In genomic region chr11:83472324-83473234, GRCm38 (mm10) we compare ENCODE assay signal across 7 mouse cellular contexts. TPM values are rescaled to one million over a fixed set of nuclear protein-coding genes. Genes with fewer than 3 reads are reported as not detected.
DNase-seq lines count a peak whose midpoint lies in the region; ATAC-seq lines count a peak whose summit lies in the region.

Gene Taf15 (plus strand): TSS chr11:83473086.

- under 1% methylated on average over 66 of the region's 66 CpGs for WGBS in embryonic facial prominence, embryonic 11.5 days
- under 1% methylated on average over 66 of the region's 66 CpGs for WGBS in limb, embryonic 10.5 days
- WGBS in midbrain, embryonic 13.5 days, result under 1% methylated on average over 66 of the region's 66 CpGs

- peak within 1 kb of the TSS; percentile 48 for H3K4me2 ChIP-seq in embryonic facial prominence, embryonic 11.5 days (ENCODE audit: low read depth, low read length)
- peak within 1 kb of the TSS; percentile 94 for H3K4me2 ChIP-seq in midbrain, embryonic 13.5 days (replicated peaks)

- H3K9ac ChIP-seq in embryonic facial prominence, embryonic 11.5 days (replicated peaks; ENCODE audit: low read length), result peak within 1 kb of the TSS; percentile 94
- H3K9ac ChIP-seq in midbrain, embryonic 13.5 days (replicated peaks), result peak within 1 kb of the TSS; percentile 93

- no peaks in the 10 kb centered on the region for H3K36me3 ChIP-seq in embryonic facial prominence, embryonic 11.5 days (replicated peaks; ENCODE audit: control insufficient read depth, insufficient read depth, low read depth, low read length)
- peaks cover 19% of the 10 kb centered on the region for H3K36me3 ChIP-seq in limb, embryonic 10.5 days
- H3K36me3 ChIP-seq in midbrain, embryonic 13.5 days, result peaks cover 8% of the 10 kb centered on the region

- peak; percentile 97 for ATAC-seq in embryonic facial prominence, embryonic 11.5 days (replicated peaks; ENCODE audit: insufficient number of reproducible peaks, low FRiP score, low TSS enrichment, low read depth)
- peak; percentile 98 for ATAC-seq in granulocyte monocyte progenitor cell, adult 5-6 weeks (replicated peaks; ENCODE audit: poor library complexity, severe bottlenecking)
- ATAC-seq in midbrain, embryonic 13.5 days, result peak; percentile 99

- H3K9me3 ChIP-seq in embryonic facial prominence, embryonic 11.5 days (replicated peaks; ENCODE audit: control insufficient read depth, low read length), result no peaks in the 10 kb centered on the region
- H3K9me3 ChIP-seq in limb, embryonic 10.5 days (replicated peaks), result no peaks in the 10 kb centered on the region
- H3K9me3 ChIP-seq in midbrain, embryonic 13.5 days, result no peaks in the 10 kb centered on the region

- no peaks in the 10 kb centered on the region for H3K4me1 ChIP-seq in embryonic facial prominence, embryonic 11.5 days (ENCODE audit: control insufficient read depth, insufficient read depth, low read length)
- peaks cover 20% of the 10 kb centered on the region for H3K4me1 ChIP-seq in limb, embryonic 10.5 days
- peaks cover 21% of the 10 kb centered on the region for H3K4me1 ChIP-seq in midbrain, embryonic 13.5 days (replicated peaks)

- H3K27ac ChIP-seq in embryonic facial prominence, embryonic 11.5 days (replicated peaks; ENCODE audit: low read depth, low read length), result peak within 1 kb of the TSS; percentile 93
- H3K27ac ChIP-seq in limb, embryonic 10.5 days, result peak within 1 kb of the TSS; percentile 99
- peak within 1 kb of the TSS; percentile 95 for H3K27ac ChIP-seq in midbrain, embryonic 13.5 days

- DNase-seq in adrenal gland, postnatal 14 days, result peak; percentile 99
- peak; percentile 99 for DNase-seq in embryonic facial prominence, embryonic 11.5 days (ENCODE audit: low spot score)
- DNase-seq in kidney, adult 11 months, result peak; percentile 97
- DNase-seq in limb, embryonic 10.5 days (ENCODE audit: low spot score), result peak; percentile 98
- peak; percentile 98 for DNase-seq in spleen, adult 12 weeks (ENCODE audit: low spot score)

- peak within 1 kb of the TSS; percentile 85 for H3K4me3 ChIP-seq in embryonic facial prominence, embryonic 11.5 days (ENCODE audit: low read depth, low read length)
- H3K4me3 ChIP-seq in limb, embryonic 10.5 days, result peak within 1 kb of the TSS; percentile 86
- peak within 1 kb of the TSS; percentile 94 for H3K4me3 ChIP-seq in midbrain, embryonic 13.5 days (replicated peaks)

- H3K27me3 ChIP-seq in embryonic facial prominence, embryonic 11.5 days (ENCODE audit: control insufficient read depth, insufficient read depth, low read length), result no peaks in the 10 kb centered on the region
- H3K27me3 ChIP-seq in limb, embryonic 10.5 days (ENCODE audit: low read depth, poor library complexity, severe bottlenecking), result 0 out of 2 replicates have a peak, but pooled peaks cover 8% of the 10 kb centered on the region
- H3K27me3 ChIP-seq in midbrain, embryonic 13.5 days, result peaks cover 22% of the 10 kb centered on the region; the same call in 1 of the 2 replicates

RNA-seq across cellular contexts. Expression of gene Taf15, which starts in this region (rescaled TPM):
- 66.3 and 72.1 TPM in 2 replicates for total RNA-seq in adrenal gland, postnatal 14 days (2021)
- 7.5 and 8.9 TPM in 2 replicates for polyA plus RNA-seq in embryonic facial prominence, embryonic 11.5 days (2014; fragmentation: Nextera tagmentation; extraction: Ambion mirVana)
- total RNA-seq in granulocyte monocyte progenitor cell, adult 5-6 weeks (2014; fragmentation: Nextera tagmentation), result 62.6 and 66.7 TPM in 2 replicates
- total RNA-seq in granulocyte monocyte progenitor cell, adult 5-6 weeks (2017), result 43.8 and 44.1 TPM in 2 replicates
- 11.3 and 11.9 TPM in 2 replicates for polyA plus RNA-seq in limb, embryonic 10.5 days (2016; fragmentation: Nextera tagmentation; extraction: Ambion mirVana)
- 17.6 and 19.9 TPM in 2 replicates for polyA plus RNA-seq in midbrain, embryonic 13.5 days (2015; fragmentation: Nextera tagmentation; extraction: Ambion mirVana)

Comparison
In these comparisons a context has a peak if more than half of its experiments do, and no peak if none do; other contexts are left out.
1. Peak in every context shown above with its lines: DNase-seq, ATAC-seq, H3K4me3 ChIP-seq and H3K27ac ChIP-seq.